Mouse (Mus musculus) cortical plate, adult 2 months (tissue): ENCODE data around the gene Arhgef11. TPM values are rescaled to one million over a fixed set of nuclear protein-coding genes. Genes with fewer than 3 reads are reported as not detected.

Source experiments
- H3K27ac ChIP-seq: fragments of 200-500 bp; 2 replicates; pipeline ENCODE4 v1.5.1; 2012; ENCODE audit warnings: low read length, control low read depth, inconsistent platforms; ENCODE audit not compliant: insufficient read depth
- H3K4me1 ChIP-seq: fragments of 200-500 bp; 2 replicates; pipeline ENCODE4 v1.6.1; 2011; ENCODE audit warnings: low read length; ENCODE audit not compliant: control insufficient read depth, insufficient read depth
- H3K4me3 ChIP-seq: fragments of 200-500 bp; 2 replicates; pipeline ENCODE4 v1.5.1; 2011; ENCODE audit warnings: mild to moderate bottlenecking, low read length, control low read depth; ENCODE audit not compliant: insufficient read depth
- CTCF ChIP-seq: fragments of 200-500 bp; IDR thresholded peaks from 2 replicates; pipeline ENCODE4 v1.5.1; 2011; ENCODE audit warnings: mild to moderate bottlenecking, control low read depth, low read length; ENCODE audit not compliant: insufficient read depth; ENCODE audit errors: extremely low read depth
- POLR2A ChIP-seq: fragments of 200-500 bp; IDR thresholded peaks from 2 replicates; pipeline ENCODE4 v1.6.1; 2011; ENCODE audit warnings: mild to moderate bottlenecking, low read length, control low read depth; ENCODE audit not compliant: insufficient read depth; ENCODE audit errors: extremely low read depth
- polyA plus RNA-seq: library from polyadenylated mRNA; depleted of rRNA; stranded (reverse); fragments of >200 nt; gene quantifications from 2 replicates; pipeline ENCODE4 v1.2.3, GENCODE M21; 2012; rRNA removed

Gene Arhgef11
- polyA plus RNA-seq, 1 experiment = 36.0 TPM

- no peak overlapping the region for H3K27ac ChIP-seq
- no peaks in the 10 kb centered on the region for H3K4me1 ChIP-seq
- no peak overlapping the region for H3K4me3 ChIP-seq
- TF ChIP-seq CTCF (no peak), POLR2A (no peak)
Observed at GRCm38 (mm10) chr3:87783282-87784023, 166.1 kb downstream of the Arhgef11 start.

GRCm38 (mm10) chr3:87785156-87785555 is 167.8 kb downstream of the Arhgef11 start:
- Histone ChIP-seq H3K4me1 (no peaks in the 10 kb centered on the region), H3K27ac (no peak overlapping the region), H3K4me3 (no peak overlapping the region)
- TF ChIP-seq CTCF (no peak), POLR2A (no peak)

- TF ChIP-seq CTCF (no peak), POLR2A (no peak)
- Histone ChIP-seq H3K4me1 (no peaks in the 10 kb centered on the region), H3K27ac (no peak overlapping the region), H3K4me3 (no peak overlapping the region)
Observed at GRCm38 (mm10) chr3:87785626-87786214, 168.4 kb downstream of the Arhgef11 start.

Other genes with a start within 250 kb of the Arhgef11 start
- gene Fcrl1, start 241.2 kb upstream of the Arhgef11 start, polyA plus RNA-seq = 0.61 and 0.62 TPM in 2 replicates
- not detected in 2 replicates for gene Fcrl5, start 181.8 kb upstream of the Arhgef11 start, polyA plus RNA-seq
- gene Etv3, start 92.2 kb upstream of the Arhgef11 start, polyA plus RNA-seq = 13.8 and 14.0 TPM in 2 replicates
- gene Lrrc71, start 131.1 kb downstream of the Arhgef11 start, polyA plus RNA-seq = 0.38 and 0.81 TPM in 2 replicates
- 0.40 TPM in 1 of 2 replicates, not detected in the other for gene Ntrk1, start 177.6 kb downstream of the Arhgef11 start, polyA plus RNA-seq
- 0.25 and 0.27 TPM in 2 replicates for gene Insrr, start 179.4 kb downstream of the Arhgef11 start, polyA plus RNA-seq
- 9.6 and 9.9 TPM in 2 replicates for gene Pear1, start 206.7 kb downstream of the Arhgef11 start, polyA plus RNA-seq
- gene Sh2d2a, start 229.2 kb downstream of the Arhgef11 start, polyA plus RNA-seq = 0.04 TPM in 1 of 2 replicates, not detected in the other